Mouse (Mus musculus): Measurements from ENCODE around the gene Aldh16a1.

DNA sequence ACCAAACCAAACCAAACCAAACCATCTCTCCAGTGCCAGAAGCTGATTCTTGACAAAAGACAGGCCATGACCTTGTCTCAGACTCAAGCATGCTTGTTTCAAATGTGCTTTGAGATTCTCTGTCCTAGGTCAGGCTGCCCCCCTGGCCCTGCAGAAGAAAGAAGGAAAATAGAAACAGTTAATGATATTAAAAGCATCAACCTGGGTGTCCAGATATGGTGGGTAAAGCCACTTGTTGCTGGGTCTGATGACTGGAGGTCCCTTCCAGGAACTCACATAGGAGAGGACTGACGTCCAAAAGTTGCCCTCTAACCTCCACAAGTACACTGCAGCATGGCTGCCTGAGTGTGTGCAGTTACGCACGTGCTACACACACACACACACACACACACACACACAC lies 6.5 kb upstream of the Aldh16a1 start:
- TF ChIP-seq POLR2A (IDR thresholded peaks at IDR 0.05; ENCODE audit: low read depth, low read length) (no peak), EP300 (IDR thresholded peaks at IDR 0.05; ENCODE audit: low read length) (no peak), HCFC1 (IDR thresholded peaks at IDR 0.05; ENCODE audit: low read depth, low read length) (no peak), CTCF (conservative IDR thresholded peaks at IDR 0.05 in 1 of 2, IDR thresholded peaks at IDR 0.05 in 1 of 2; ENCODE audit: low read depth in 2 of 2, low read length in 2 of 2) (no peak), TCF12 (IDR thresholded peaks at IDR 0.05; ENCODE audit: low read depth, low read length) (no peak), GABPA (IDR thresholded peaks at IDR 0.05; ENCODE audit: insufficient replicate concordance, low read depth, low read length) (no peak), ZKSCAN1 (IDR thresholded peaks at IDR 0.05; ENCODE audit: borderline replicate concordance, low read depth, low read length) (no peak), NELFE (IDR thresholded peaks at IDR 0.05; ENCODE audit: low read depth, low read length) (no peak), CHD1 (IDR thresholded peaks at IDR 0.05; ENCODE audit: low read depth, low read length) (no peak), USF2 (conservative IDR thresholded peaks at IDR 0.05; ENCODE audit: low read depth, low read length) (no peak), ETS1 (conservative IDR thresholded peaks at IDR 0.05; ENCODE audit: low read depth, low read length) (no peak), NRF1 (IDR thresholded peaks at IDR 0.05; ENCODE audit: low read depth, low read length) (no peak)

Measured in CH12.LX (cell line).